Mouse (Mus musculus): ENCODE results near the gene Prr15.

DNA sequence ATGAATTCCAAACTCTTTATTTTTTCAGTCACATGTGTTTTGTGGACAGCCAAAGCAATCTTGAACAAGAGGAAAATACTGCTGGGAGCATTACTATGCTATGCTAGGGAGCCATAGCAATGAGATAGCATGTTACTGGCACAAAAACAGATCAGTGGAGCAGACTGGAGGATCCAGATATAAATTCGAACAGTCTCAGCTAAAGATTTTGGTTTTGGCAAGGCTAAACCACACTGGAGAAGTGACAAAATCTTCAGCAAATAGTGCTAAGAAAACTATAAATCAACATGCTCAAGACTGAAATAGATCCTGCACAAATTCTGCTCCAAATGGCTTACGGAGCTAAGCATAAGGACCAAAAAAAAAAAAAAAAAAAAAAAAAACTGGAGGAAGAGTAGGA lies 12.6 kb upstream of the Prr15 start:
- TF ChIP-seq CTCF (IDR thresholded peaks at IDR 0.05; ENCODE audit: borderline replicate concordance, insufficient read depth, low read length) (no peak), POLR2A (IDR thresholded peaks at IDR 0.05; ENCODE audit: low read depth, low read length) (no peak)

Data from embryonic fibroblast, embryonic 13.5 days (primary cell).